Mouse (Mus musculus): ENCODE measurements around the gene Sirt1. TPM values are rescaled to one million over a fixed set of nuclear protein-coding genes. Genes with fewer than 3 reads are reported as not detected.

Sirt1 gene
- 4.6 and 5.0 TPM in 2 replicates for polyA plus RNA-seq (2015; fragmentation: Nextera tagmentation; extraction: Ambion mirVana)

- ATAC-seq (ENCODE audit: low FRiP score, low read depth): no peak
- WGBS: 4% methylated on average over 24 of the region's 24 CpGs
- peak within 1 kb of the TSS; percentile 75 for H3K27ac ChIP-seq (replicated peaks)
These were observed at the start of gene Sirt1 for GRCm38 (mm10) chr10:63381498-63382280. Gene Sirt1, minus strand, starts transcription at chr10:63381704.

GRCm38 (mm10) chr10:63429785-63430305 is 48.3 kb upstream of the Sirt1 start, which contains the start of gene Ctnna3:
Gene Ctnna3, plus strand, starts transcription at chr10:63430098.
- Histone ChIP-seq H3K9ac (peak within 1 kb of the TSS; percentile 48), H3K4me2 (peak within 1 kb of the TSS; percentile 86), H3K9me3 (no peaks in the 10 kb centered on the region), H3K4me3 (peak within 1 kb of the TSS; percentile 64), H3K4me1 (replicated peaks) (0 out of 2 replicates have a peak, but pooled peaks cover 5% of the 10 kb centered on the region), H3K27ac (replicated peaks) (peak within 1 kb of the TSS; percentile 76), H3K36me3 (no peaks in the 10 kb centered on the region), H3K27me3 (no peaks in the 10 kb centered on the region)
- peak; percentile 95 for ATAC-seq (ENCODE audit: low FRiP score, low read depth)
- under 1% methylated on average over 55 of the region's 55 CpGs for WGBS

More at GRCm38 (mm10) chr10:63381498-63382280, at the start of gene Sirt1:
- no peaks in the 10 kb centered on the region for H3K9me3 ChIP-seq
- peak within 1 kb of the TSS; percentile 92 for H3K4me2 ChIP-seq
- peak within 1 kb of the TSS; percentile 62 for H3K9ac ChIP-seq
- H3K36me3 ChIP-seq: no peaks in the 10 kb centered on the region
- H3K4me3 ChIP-seq: peak within 1 kb of the TSS; percentile 62
- H3K27me3 ChIP-seq: peaks cover 6% of the 10 kb centered on the region
- H3K4me1 ChIP-seq (replicated peaks): peaks cover 10% of the 10 kb centered on the region

- H3K36me3 ChIP-seq: no peaks in the 10 kb centered on the region
- no peaks in the 10 kb centered on the region for H3K27me3 ChIP-seq
- peak overlapping the region; percentile 76 for H3K27ac ChIP-seq (replicated peaks)
- WGBS: under 1% methylated on average over 34 of the region's 34 CpGs
- no peaks in the 10 kb centered on the region for H3K9me3 ChIP-seq
- 0 out of 2 replicates have a peak, but pooled peaks cover 5% of the 10 kb centered on the region for H3K4me1 ChIP-seq (replicated peaks)
- H3K4me2 ChIP-seq: peak overlapping the region; percentile 86
- H3K4me3 ChIP-seq: peak overlapping the region; percentile 64
- peak; percentile 93 for ATAC-seq (ENCODE audit: low FRiP score, low read depth)
- peak overlapping the region; percentile 48 for H3K9ac ChIP-seq
These were observed 47.9 kb upstream of the Sirt1 start for GRCm38 (mm10) chr10:63429380-63429779.

- 2% methylated on average over 11 of the region's 11 CpGs for WGBS
These were observed 47.5 kb upstream of the Sirt1 start for GRCm38 (mm10) chr10:63429023-63429340.

GRCm38 (mm10) chr10:63428243-63429022 is 46.9 kb upstream of the Sirt1 start:
- 23% methylated on average over 19 of the region's 19 CpGs for WGBS
- no peak for ATAC-seq (ENCODE audit: low FRiP score, low read depth)
- H3K4me2 ChIP-seq: peak overlapping the region; percentile 86
- H3K4me3 ChIP-seq: peak overlapping the region; percentile 64
- no peaks in the 10 kb centered on the region for H3K36me3 ChIP-seq
- peak overlapping the region; percentile 32 for H3K27ac ChIP-seq (replicated peaks)
- H3K9me3 ChIP-seq: no peaks in the 10 kb centered on the region
- H3K27me3 ChIP-seq: no peaks in the 10 kb centered on the region
- H3K9ac ChIP-seq: peak overlapping the region; percentile 48
- H3K4me1 ChIP-seq (replicated peaks): 0 out of 2 replicates have a peak, but pooled peaks cover 5% of the 10 kb centered on the region

More at GRCm38 (mm10) chr10:63429023-63429340, 47.5 kb upstream of the Sirt1 start:
- no peaks in the 10 kb centered on the region for H3K27me3 ChIP-seq
- H3K4me2 ChIP-seq: peak overlapping the region; percentile 86
- H3K4me3 ChIP-seq: peak overlapping the region; percentile 64
- H3K27ac ChIP-seq (replicated peaks): peak overlapping the region; percentile 32
- H3K9ac ChIP-seq: peak overlapping the region; percentile 48
- 0 out of 2 replicates have a peak, but pooled peaks cover 5% of the 10 kb centered on the region for H3K4me1 ChIP-seq (replicated peaks)
- no peak for ATAC-seq (ENCODE audit: low FRiP score, low read depth)
- H3K9me3 ChIP-seq: no peaks in the 10 kb centered on the region
- no peaks in the 10 kb centered on the region for H3K36me3 ChIP-seq

GRCm38 (mm10) chr10:63427146-63427545 is 45.6 kb upstream of the Sirt1 start:
- no peaks in the 10 kb centered on the region for H3K27me3 ChIP-seq
- H3K4me2 ChIP-seq: no peak overlapping the region
- H3K9ac ChIP-seq: no peak overlapping the region
- 0 out of 2 replicates have a peak, but pooled peaks cover 5% of the 10 kb centered on the region for H3K4me1 ChIP-seq (replicated peaks)
- no peaks in the 10 kb centered on the region for H3K36me3 ChIP-seq
- no peaks in the 10 kb centered on the region for H3K9me3 ChIP-seq
- no peak overlapping the region for H3K4me3 ChIP-seq
- WGBS: 87% methylated on average over 8 of the region's 8 CpGs
- H3K27ac ChIP-seq (replicated peaks): no peak overlapping the region
- no peak for ATAC-seq (ENCODE audit: low FRiP score, low read depth)

GRCm38 (mm10) chr10:63424475-63424814 is 42.9 kb upstream of the Sirt1 start:
- Histone ChIP-seq H3K27ac (replicated peaks) (no peak overlapping the region), H3K9ac (no peak overlapping the region), H3K4me1 (replicated peaks) (0 out of 2 replicates have a peak, but pooled peaks cover 5% of the 10 kb centered on the region), H3K4me2 (no peak overlapping the region), H3K4me3 (no peak overlapping the region), H3K36me3 (no peaks in the 10 kb centered on the region), H3K9me3 (no peaks in the 10 kb centered on the region), H3K27me3 (no peaks in the 10 kb centered on the region)
- ATAC-seq (ENCODE audit: low FRiP score, low read depth): no peak

- WGBS: 79% methylated on average over 9 of the region's 9 CpGs
- H3K9me3 ChIP-seq: no peaks in the 10 kb centered on the region
- no peak overlapping the region for H3K9ac ChIP-seq
- H3K36me3 ChIP-seq: no peaks in the 10 kb centered on the region
- 0 out of 2 replicates have a peak, but pooled peaks cover 5% of the 10 kb centered on the region for H3K4me1 ChIP-seq (replicated peaks)
- ATAC-seq (ENCODE audit: low FRiP score, low read depth): no peak
- no peaks in the 10 kb centered on the region for H3K27me3 ChIP-seq
- no peak overlapping the region for H3K27ac ChIP-seq (replicated peaks)
- no peak overlapping the region for H3K4me2 ChIP-seq
- H3K4me3 ChIP-seq: no peak overlapping the region
These were observed 42.3 kb upstream of the Sirt1 start for GRCm38 (mm10) chr10:63423591-63424474.

GRCm38 (mm10) chr10:63422736-63422992 is 41.2 kb upstream of the Sirt1 start:
- no peaks in the 10 kb centered on the region for H3K9me3 ChIP-seq
- no peak overlapping the region for H3K4me2 ChIP-seq
- 80% methylated on average over 5 of the region's 5 CpGs for WGBS
- H3K4me1 ChIP-seq (replicated peaks): no peaks in the 10 kb centered on the region
- ATAC-seq (ENCODE audit: low FRiP score, low read depth): no peak
- no peaks in the 10 kb centered on the region for H3K27me3 ChIP-seq
- no peaks in the 10 kb centered on the region for H3K36me3 ChIP-seq
- H3K9ac ChIP-seq: 0 out of 2 replicates have a peak overlapping the region, but pooled peaks have one; percentile 19
- no peak overlapping the region for H3K4me3 ChIP-seq
- no peak overlapping the region for H3K27ac ChIP-seq (replicated peaks)

GRCm38 (mm10) chr10:63421739-63422735 is 40.5 kb upstream of the Sirt1 start, which contains the start of gene Gm7075:
Gene Gm7075, minus strand, starts transcription at chr10:63421789.
- H3K27ac ChIP-seq (replicated peaks): no peak within 1 kb of the TSS
- H3K27me3 ChIP-seq: no peaks in the 10 kb centered on the region
- no peaks in the 10 kb centered on the region for H3K9me3 ChIP-seq
- no peaks in the 10 kb centered on the region for H3K4me1 ChIP-seq (replicated peaks)
- no peak within 1 kb of the TSS for H3K4me3 ChIP-seq
- 91% methylated on average over 18 of the region's 18 CpGs for WGBS
- H3K4me2 ChIP-seq: no peak within 1 kb of the TSS
- no peak for ATAC-seq (ENCODE audit: low FRiP score, low read depth)
- no peaks in the 10 kb centered on the region for H3K36me3 ChIP-seq
- 0 out of 2 replicates have a peak within 1 kb of the TSS, but pooled peaks have one; percentile 19 for H3K9ac ChIP-seq

All from hindbrain, embryonic 15.5 days (tissue).